Mouse (Mus musculus): ENCODE results near the gene Rtn3.

The Rtn3 gene

DNA sequence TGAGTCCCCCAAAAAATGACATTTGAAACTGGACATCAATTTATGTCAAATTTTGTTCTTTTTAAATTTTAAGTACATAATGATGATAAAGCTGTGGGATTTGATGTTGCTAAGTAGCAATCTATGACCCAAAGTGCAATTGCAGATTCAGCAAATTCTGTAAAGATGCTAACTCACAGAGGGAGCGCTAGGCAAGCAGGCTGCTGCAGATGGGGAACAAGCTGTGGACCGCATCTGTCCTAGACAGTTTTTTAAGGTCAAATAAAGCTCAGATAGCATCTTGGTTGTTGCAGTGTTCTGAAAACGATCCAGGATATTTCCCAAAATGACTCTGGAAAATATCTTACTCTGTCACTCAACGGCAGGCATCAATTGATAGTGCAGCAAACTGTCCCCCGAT is 995 bp upstream of the Rtn3 start:
- DNase-seq, result no peak

DNA sequence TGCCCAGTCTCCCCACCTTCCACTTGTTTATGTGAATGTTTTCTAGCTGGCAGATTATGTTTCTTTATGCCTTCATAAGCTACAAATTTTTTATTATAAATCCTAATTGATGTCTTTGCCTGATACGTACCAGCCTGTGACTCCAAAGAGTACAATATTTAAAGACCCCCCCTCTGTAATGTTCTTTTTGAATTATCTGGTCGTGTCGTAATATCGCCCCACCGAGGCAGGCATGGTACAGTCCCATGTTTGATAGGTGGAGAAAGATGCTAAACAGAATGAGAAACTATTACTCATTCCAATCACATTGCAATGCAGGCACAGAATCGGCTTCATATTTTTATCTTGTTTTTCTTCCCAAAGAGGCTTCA is 416 bp upstream of the Rtn3 start:
- peak; percentile 51 for DNase-seq

DNA sequence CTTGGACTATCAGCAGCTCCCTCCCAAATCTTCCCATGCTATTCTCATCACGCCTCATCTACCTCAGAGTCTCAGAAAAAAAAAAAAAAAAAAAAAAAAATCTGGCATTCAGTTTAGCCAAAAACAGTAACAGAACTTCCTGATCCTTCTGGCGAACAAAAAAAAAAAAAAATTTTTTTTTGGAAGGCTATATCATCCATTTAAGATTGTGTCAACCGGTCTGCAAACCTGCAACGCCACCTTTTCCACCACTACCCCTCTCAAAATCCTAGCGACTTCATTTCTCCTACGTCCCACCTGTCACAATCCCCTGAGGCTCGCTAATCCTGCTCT is 849 bp downstream of the Rtn3 start:
- DNase-seq, result no peak

DNA sequence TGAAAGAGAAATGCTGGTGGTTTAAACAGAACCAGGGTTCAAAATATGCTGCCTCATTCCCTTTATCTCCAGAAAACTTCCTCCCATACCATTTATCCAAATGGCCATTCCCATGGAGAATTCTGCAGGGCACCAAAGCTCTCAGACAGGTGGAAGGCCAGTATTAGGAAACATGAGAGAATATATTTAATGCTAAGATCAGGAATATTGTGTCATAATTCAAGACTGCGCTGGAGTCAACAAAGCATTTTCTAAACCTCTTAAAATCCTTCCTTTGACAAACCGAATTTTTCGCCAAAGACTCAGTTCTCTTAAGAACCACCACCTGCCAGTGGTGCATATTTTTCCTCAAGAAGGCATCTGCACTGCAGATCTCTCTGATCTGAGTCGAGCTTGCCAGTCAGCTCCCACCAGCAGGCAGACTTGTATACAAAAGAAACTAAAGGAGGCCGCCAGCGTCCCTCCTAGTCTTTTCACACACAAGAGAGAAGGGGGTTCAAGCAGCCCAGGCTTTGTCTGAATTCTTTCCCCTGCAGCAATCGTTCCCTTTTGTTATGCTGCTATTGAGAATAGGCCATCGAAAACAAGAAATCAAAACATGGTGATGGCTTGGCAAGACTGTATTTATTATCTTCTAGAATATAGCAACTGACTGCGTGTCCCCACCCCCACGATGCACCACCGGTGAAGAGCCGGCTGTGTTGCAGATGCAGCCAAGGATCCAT is 1.4 kb downstream of the Rtn3 start:
- DNase-seq, result peak; percentile 53

DNA sequence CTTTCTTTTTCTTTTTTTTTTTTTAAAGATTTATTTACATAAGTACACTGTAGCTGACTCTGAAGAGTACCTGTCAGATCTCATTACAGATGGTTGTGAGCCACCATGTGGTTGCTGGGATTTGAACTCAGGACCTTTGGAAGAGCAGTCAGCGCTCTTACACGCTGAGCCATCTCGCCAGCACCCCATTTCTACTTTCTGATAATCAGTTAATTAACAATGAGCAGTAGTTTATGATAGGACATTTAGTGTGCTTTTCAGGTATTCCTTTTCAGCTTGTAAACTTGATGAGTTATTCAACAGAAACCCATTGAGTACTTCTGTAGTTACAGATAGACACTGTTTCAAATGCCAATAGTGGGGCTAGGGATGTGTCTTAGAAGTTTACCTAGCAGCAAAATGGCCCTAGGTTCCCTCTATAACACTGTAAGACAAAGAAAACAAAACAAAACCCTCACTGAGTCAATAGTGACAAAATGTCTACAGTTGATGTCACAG is 3.3 kb downstream of the Rtn3 start:
- no peak for DNase-seq

DNA sequence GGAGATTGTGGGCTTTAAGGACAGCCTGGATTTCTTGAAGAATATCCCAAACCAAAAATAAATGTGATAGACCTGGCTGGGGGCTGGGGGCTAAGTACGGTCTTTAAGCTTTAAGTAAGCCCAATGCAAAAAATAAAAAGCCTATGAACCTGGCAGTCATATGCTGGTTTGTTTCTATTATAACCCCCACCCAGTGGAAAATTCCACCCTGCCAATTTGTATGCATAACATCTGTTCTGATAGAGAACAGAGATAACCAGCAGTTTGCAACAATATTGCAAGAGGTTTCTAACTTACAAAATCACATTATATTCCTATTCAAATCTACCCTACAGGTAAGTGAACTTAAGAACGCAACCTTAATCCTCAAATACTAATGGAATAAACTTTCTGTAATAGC is 12.4 kb downstream of the Rtn3 start:
- DNase-seq, result no peak

DNA sequence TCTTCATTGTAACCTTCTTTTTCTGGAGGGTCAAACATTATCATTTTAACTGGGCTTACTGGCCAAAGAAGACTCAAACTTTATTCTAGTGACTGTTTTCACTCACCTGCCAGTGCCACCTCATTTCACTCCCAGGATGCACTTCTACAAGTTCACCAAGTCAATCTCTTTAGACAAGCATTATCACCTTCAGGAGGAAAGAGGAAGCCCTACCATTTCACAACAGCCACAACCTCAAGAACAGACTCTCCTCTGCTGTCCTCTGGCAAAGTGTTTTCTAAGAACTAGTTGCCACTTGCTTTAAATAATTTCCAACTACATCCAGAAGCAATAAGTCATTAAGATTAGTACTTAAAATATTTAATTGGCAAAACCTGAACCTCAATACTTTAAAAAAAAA is 15.2 kb downstream of the Rtn3 start:
- DNase-seq, result no peak

DNA sequence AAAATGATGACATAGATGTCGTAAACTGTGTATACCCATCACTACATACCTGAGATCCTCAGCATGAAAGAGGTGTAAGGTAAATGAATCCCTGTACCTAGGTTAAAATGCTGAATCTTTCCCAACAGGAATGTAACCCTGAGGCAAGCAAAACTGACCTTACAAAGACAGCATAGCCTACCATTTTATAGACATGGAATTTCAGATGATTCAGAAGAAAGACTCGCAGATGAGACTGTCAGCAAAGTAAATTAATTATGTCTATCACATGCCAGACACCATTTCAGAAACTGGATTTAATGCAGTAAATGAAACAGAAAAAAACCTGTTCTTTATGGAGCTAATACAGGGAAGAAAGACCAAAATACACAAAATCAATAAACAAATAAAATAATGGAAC is 23.7 kb downstream of the Rtn3 start:
- no peak for DNase-seq

DNA sequence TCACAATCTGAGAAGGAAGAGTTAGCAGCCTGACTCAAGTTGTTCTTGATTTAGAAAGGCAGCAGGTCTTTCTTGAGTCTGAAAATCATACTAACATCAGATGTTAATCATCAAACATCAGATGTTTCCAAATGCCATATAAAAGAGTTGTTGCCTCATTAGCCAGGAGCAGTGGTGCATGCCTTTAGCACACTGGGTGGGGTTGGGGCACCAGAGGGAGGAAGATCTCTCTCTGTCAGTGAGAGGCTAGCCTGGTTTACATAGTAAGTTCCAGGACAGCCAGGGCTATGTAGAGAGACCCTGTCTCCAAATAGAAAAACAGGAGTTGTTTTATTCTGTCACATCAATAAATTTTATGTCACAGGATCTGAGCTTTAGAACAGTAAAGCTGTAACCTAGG is 24.2 kb downstream of the Rtn3 start:
- DNase-seq, result no peak

DNA sequence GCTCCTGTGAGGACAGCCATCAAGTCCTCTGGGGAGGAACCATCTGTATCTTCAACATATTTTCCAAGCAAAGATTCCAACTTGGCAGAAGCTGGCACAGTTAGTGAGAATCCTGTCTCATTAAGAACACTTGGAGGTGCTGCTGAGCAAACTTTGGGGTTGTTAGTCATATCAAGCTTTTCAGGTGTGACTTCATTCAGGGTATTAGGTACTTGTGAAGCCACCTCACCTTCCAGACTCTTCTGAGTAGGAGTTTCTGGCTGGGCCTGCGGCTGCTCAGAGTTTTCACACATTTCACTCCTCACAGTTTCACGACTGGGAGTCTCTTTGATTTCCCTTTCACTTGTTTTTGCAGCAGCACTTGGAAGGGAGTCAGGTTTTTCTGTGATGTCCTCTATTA is 26.3 kb downstream of the Rtn3 start:
- DNase-seq, result no peak

DNA sequence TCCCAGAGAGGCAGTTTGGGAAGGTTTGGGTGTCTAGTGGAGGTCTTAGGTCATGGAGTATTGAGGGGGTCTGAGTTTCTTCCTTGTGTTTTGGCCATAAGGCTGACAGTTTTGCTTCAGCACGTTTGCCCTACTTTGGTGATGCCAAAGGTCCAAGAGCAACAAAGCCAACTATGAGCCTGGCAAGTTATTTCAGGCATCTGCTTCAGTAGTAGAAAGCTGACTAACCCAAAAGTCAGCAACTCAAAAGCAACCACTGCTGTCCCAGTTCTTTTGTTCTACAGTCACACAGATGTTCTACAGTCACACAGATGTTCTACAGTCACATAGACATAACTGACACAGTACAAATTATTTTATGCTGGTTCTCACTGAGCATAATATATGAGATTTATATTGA is 37.5 kb downstream of the Rtn3 start:
- no peak for DNase-seq

DNA sequence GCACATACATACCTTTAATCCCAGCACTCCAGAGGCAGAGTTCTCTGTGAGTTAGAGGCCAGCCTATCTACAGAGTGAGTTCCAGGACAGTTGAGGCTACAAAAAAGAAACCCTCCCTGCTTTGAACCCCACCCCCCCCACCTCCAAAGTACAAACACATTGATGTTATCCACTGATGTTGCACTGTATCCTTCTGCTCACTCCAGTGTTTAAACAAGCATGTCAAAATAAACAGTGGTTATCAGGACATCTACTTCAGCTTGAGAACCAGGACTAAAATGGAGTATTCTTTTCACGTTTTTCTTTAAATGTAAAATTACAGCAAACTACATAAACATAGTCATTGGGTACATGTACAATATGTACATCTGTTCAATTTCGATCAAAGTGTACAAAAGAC is 38.0 kb downstream of the Rtn3 start:
- DNase-seq, result no peak

DNA sequence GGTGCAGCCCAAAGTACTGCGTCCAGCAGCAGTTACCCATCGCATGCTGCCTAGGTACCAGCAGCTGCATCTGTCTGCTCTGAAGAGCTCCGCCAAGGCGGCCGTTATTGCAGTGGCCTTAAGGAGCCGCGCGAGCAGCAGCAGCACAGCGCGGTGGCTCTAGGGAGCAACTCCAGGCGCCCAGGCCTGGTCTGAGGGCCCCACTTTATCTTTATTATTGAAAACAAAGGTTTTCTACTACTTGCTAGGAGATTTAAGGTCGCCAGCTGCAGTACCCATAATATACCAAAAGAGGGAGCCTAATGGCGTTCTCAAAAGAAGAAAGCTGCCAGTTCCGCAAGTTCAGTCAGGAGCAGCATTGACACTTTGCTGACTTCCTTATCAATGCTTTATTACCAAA is 41.6 kb downstream of the Rtn3 start:
- DNase-seq, result peak; percentile 25

DNA sequence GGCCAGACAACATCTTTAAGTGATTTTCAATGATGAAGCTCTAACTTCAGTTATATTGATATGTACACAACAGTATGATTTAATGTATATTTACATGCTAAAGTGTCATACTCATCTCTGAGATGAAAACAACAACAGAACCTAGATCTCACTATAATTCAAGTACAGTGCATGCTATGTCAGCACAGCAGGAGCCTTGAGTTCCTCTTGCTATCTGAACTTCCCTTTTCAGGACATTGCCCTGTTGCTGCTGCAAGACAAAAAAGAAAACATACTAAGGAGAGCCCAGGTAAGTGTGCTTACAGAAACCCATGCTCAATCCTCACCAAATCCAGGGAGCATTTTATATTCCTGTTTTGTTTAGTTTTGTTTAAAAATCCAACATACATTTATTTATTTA is 44.8 kb downstream of the Rtn3 start:
- DNase-seq, result no peak

DNA sequence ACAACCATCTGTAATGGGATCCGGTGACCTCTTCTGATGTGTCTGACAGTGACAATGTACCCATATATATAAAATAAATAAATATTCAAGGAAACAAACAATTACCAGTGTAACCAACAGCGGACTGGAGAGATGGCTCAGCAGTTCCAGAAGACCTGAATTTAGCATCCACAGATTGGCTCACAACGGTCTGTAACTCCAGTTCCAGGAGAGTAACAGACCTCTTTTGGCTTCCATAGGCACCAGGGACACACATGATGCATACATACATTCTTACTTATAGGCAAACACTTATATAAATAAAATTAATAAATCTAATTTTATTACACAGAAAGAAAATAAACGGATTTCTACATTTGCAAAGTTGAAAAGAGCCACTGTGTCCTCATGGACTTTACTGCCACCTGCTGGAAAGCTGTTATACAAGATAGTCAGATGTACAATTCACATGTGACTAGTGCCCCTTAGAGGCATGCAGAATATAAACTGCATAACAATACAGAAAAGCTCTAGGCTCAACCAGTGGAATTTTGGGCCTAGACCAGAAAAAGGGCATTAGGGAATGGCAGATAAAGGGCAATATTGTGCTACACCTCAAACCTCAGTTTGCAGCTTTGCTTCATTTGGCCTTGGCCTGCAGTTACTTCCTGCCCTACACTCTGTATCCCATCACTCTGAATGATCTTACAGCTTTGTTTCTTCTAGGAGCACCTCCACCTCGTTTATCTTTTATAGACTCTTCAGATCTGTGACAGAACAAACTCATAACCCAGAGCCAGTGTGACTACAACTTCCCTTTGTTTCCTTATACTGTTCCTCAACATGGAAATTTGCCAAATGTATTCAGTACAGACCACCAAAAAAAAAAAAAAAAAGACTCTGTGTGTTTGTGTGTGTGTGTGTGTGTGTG is 46.8 kb downstream of the Rtn3 start:
- DNase-seq, result no peak

DNA sequence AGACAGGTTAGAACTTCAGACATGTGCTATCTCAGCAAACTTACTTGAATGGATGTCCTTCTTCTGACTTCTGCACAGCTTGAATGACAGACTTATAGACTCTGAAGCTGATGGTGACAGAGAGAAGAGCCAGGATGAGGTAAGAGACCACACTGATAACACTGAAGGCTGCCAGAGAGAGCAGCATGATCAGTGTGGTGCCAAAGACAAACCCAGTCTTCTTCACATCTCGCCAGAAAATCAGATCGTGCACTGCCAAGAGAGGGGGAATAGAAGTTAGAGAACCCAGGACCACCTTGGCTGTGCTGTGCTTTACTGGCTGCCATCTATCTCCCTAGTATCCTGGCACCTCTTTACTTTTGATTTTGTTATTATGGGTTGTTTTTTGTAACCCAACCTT is 48.2 kb downstream of the Rtn3 start:
- DNase-seq, result no peak

DNA sequence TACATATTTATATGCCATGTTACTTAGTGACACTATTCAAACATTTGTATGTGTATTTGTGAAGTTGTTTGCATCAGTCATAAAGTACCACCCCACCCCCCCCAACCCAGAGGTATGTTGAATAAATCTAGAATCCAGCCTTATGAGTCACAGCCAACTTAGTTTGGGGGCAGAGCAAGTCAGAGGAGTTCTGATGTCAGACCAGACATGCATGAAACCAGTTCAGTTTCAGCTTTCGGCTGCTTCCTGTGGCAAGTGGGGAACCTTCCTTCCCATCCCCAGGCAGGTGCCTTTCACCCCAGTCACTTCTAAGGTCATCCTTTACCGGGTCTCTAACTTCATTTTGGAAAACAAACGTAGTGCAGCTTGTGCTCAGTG is 57.7 kb downstream of the Rtn3 start:
- DNase-seq, result no peak

DNA sequence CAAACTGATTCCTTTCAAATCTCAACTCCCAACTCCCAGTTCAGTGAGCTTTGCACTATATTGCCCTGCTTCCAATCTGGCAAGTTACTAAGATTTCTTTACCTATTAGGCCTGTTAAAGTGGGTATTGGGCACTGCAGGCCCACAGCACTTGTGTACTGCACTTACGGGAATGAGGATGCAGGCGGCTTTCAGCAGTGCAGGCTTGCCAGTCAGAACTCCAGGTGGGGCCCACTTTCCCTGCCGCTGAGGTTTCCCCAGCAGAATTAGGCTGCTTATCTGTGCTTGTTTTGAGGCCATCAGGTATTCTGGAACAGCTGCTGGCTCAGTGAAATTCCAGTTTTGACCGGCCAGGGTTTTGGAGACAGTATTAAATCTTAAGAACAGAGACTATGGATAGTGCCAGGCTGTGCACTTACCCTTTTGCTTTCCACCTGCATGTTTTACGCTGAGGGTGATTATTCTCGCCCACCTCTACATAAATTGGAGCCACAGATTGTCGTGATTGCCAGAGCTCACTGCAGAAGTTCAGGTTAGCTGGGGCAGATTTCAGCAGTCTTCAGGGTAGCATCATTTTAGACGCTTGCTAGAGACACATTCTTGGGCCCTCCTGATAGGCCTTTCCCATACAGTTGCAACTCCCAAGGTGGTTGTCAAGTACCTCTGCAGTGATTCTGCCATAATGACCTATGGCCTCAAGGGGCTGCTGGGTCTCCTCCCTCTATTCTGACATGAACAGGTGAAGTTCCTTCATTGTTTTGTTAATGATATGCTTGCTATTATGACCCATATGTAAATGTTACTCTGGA is 58.3 kb downstream of the Rtn3 start:
- peak; percentile 24 for DNase-seq

DNA sequence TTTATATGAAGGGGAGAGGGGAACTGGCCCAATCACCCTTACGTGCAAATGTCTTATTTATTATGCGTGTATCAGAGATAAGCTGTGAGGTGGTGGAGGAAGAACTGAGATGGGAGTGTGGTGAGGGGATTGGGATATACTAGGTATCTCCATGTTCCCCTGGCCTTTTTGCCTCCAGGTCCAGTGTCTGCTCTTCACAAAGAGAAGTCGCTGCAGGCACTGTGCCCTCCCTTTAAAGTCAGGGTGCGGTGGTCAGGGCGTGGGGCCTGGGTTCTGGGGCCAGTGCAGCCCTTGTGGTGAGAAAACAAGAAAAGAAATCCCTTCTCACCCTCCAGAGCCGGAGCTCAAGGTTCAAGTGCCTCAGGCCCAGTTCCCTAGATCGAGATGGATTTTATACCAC is 59.0 kb downstream of the Rtn3 start:
- no peak for DNase-seq

DNA sequence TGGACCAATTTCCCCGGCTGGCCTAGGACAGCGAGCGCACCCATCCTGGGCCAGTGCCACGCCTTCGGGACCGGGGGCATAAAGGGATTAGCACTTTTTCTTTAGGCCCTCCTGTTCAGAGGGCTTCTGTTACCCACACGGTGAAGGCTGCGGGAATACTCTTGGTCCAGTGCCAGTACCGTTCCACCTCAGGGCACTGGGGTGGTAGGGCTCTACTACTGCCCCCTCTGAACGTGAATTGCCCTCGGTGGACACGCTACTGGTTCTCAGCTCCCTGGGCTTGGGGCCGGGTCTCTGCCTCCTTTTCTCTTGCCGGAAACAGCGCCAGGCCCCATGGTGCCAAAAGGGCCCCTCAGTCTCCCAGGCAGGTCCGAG is 59.4 kb downstream of the Rtn3 start:
- no peak for DNase-seq

DNA sequence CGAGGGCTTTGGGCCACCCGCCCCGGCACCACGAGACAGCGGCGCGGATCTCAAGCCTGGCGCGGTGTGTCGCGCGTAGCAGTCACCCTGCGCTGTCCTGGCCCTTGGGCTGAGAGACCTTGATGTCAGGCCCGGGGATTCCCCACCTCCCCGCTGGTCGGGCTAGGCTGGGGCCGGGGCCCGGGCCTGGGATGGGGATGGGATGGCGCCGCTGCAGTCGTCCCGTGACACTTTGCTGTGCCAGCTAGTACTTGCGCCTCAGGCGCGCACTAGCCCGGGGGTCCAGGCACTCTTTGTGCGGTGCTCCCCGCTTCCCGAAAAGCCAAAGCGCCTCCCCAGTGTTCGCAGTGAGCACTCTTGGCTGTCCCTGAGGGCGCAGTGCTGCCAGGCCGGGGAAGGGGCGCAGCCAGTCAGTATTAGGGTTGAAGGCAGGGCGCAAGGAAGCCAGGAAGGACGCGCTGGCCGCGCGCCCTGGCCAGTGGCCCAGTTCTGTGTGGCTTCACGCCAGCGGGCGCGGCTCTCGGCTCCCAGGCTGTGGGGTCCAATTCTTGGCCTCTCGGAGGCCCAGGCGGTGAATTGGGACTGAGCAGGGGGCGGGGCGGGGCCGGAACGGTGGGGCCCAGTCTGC is 59.9 kb downstream of the Rtn3 start:
- DNase-seq, result peak; percentile 65

DNA sequence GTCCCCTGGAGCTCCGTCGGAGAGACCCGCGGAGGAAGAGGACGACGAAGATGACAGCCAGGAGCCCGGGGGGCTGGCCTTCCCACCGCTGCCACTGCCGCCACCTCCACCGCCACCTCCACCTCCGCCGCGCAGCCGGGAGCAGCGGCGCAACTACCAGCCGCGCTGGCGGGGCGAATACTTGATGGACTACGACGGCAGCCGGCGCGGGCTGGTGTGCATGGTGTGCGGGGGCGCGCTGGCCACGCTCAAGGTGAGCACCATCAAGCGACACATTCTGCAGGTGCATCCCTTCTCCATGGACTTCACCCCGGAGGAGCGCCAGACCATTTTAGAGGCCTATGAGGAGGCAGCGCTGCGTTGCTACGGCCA is 60.4 kb downstream of the Rtn3 start:
- DNase-seq, result peak; percentile 32

All from right cerebral cortex, postnatal 14 days (tissue).